14 mouse cellular contexts compared by ENCODE assay signal in genomic region chr1:175202902-175203301, GRCm38 (mm10).
"Had no signal": no experiment of that assay in that cellular context is flagged by ENCODE, and none has a peak within 500 bp of the region (broad histone marks: within the 10 kb centered on the region; RNA-seq: fewer than 3 reads in every experiment).

No protein-coding gene starts in this region.

- DNase-seq: gastrocnemius, adult 2 months; gastrocnemius, postnatal 10 days; gastrocnemius, postnatal 25 days; heart, adult 18-20 months; heart, postnatal 10 days; heart, postnatal 4 days; kidney, adult 18-20 months; kidney, adult 8-10 months; kidney, postnatal 10 days; kidney, postnatal 25 days; kidney, postnatal 4 days; liver; liver, embryonic 13.5 days; liver, postnatal 0 days had no signal
